Mouse (Mus musculus) hindbrain, embryonic 14.5 days (tissue): ENCODE measurements around the gene Slc7a11. TPM values are rescaled to one million over a fixed set of nuclear protein-coding genes. Genes with fewer than 3 reads are reported as not detected.

Source experiments
- ATAC-seq: fragments of 200-750 bp; cut with Nextera tagmentation; 2 replicates; pipeline ENCODE4 v1.8.0; 2017; ENCODE audit warnings: moderate number of reproducible peaks, mild to moderate bottlenecking, moderate TSS enrichment, moderate library complexity; ENCODE audit not compliant: low FRiP score
- DNase-seq: peaks from one replicate; pipeline ENCODE4 v3.0.0-alpha.2; 2015; ENCODE audit warnings: low spot score
- H3K27ac ChIP-seq: fragments of 300-500 bp; sonication (generic); 2 replicates; pipeline ENCODE4 v1.5.1; 2014; ENCODE audit warnings: mild to moderate bottlenecking, moderate library complexity
- H3K27me3 ChIP-seq: fragments of 300-500 bp; sonication (generic); 2 replicates; pipeline ENCODE4 v1.6.1; 2014; ENCODE audit warnings: mild to moderate bottlenecking, low read length, mixed read lengths; ENCODE audit not compliant: control insufficient read depth, insufficient read depth
- H3K36me3 ChIP-seq: fragments of 300-500 bp; sonication (generic); replicated peaks from 2 replicates; pipeline ENCODE4 v1.6.1; 2014; ENCODE audit not compliant: control insufficient read depth, insufficient read depth
- H3K4me1 ChIP-seq: fragments of 300-500 bp; sonication (generic); replicated peaks from 2 replicates; pipeline ENCODE4 v1.6.1; 2014; ENCODE audit warnings: antibody characterized with exemption, low read length, mixed read lengths; ENCODE audit not compliant: control insufficient read depth, insufficient read depth
- H3K4me2 ChIP-seq: fragments of 300-500 bp; sonication (generic); replicated peaks from 2 replicates; pipeline ENCODE4 v1.6.1; 2014; ENCODE audit warnings: mild to moderate bottlenecking, moderate library complexity
- H3K4me3 ChIP-seq: fragments of 300-500 bp; sonication (generic); replicated peaks from 2 replicates; pipeline ENCODE4 v1.5.1; 2014; ENCODE audit warnings: mild to moderate bottlenecking, low read length
- H3K9ac ChIP-seq: fragments of 300-500 bp; sonication (generic); 2 replicates; pipeline ENCODE4 v1.6.1; 2014
- H3K9me3 ChIP-seq: fragments of 300-500 bp; sonication (generic); 2 replicates; pipeline ENCODE4 v1.6.1; 2016; ENCODE audit warnings: low read length; ENCODE audit not compliant: control insufficient read depth
- WGBS: fragments of 180-500 bp; shearing (Covaris S2); extraction: QIAGEN DNeasy Blood & Tissue Kit; methylation state at CpG from one replicate; pipeline ENCODE4 v1.1.7; 2014; 5-methylcytosine and 5-hydroxymethylcytosine counted together
- polyA plus RNA-seq: library from polyadenylated mRNA; unstranded; fragments of >200 nt; fragmentation: Nextera tagmentation; extraction: Ambion mirVana; gene quantifications from 2 replicates; pipeline ENCODE4 v1.2.1, GENCODE M21; 2014

Slc7a11 gene
- polyA plus RNA-seq, 1 experiment from 2014 or later: 6.3 TPM

DNA sequence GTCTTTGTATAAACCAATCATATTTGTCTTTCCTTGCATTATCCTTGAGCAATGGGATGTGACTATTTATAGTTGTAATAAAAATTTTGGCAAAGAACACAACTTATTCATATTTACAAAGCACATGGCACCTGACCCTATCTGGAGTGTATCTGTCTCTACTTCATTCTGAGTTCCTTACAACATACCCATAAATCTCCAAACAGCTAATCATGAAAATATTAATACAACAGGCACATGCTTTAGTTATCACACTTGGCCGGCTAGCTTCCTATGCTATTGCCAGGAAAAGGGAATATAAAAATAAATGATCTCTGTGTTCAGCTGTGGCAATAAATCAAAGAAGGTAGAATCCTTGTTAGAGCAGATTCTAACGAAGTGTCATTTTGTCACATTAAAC is 257.5 kb downstream of the Slc7a11 start:
- H3K4me1 ChIP-seq: no peaks in the 10 kb centered on the region
- H3K27ac ChIP-seq: no peak overlapping the region
- ATAC-seq: no peak
- no peaks in the 10 kb centered on the region for H3K27me3 ChIP-seq
- 87% methylated on average over 2 of the region's 2 CpGs for WGBS
- H3K4me3 ChIP-seq: no peak overlapping the region
- H3K9ac ChIP-seq: no peak overlapping the region
- H3K36me3 ChIP-seq: no peaks in the 10 kb centered on the region
- H3K9me3 ChIP-seq: no peaks in the 10 kb centered on the region
- no peak for DNase-seq
- H3K4me2 ChIP-seq: no peak overlapping the region

DNA sequence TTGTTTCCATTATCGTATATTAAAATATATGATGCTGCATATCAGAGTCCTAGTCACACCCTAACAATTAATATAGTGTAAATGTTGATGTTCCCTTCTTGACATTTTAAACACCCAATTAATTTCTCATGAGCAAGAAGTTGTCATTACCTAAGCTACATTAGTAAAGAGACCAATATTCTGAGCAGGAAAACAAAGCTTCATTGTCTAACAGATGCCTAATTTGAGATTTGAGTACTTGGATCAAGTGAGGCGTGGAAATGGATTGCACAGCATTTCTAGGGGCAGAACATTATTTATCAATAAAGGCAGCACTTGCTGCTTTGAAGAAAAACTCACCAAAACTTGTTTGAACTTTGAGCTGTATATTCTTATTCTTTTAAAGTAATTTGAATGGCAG is 282.7 kb downstream of the Slc7a11 start:
- no peaks in the 10 kb centered on the region for H3K36me3 ChIP-seq
- DNase-seq (no peak), ATAC-seq (no peak)
- 90% methylated on average over 2 of the region's 2 CpGs for WGBS
- H3K27me3 ChIP-seq: no peaks in the 10 kb centered on the region
- H3K9me3 ChIP-seq: no peaks in the 10 kb centered on the region
- no peaks in the 10 kb centered on the region for H3K4me1 ChIP-seq
- H3K27ac ChIP-seq: no peak overlapping the region
- H3K4me2 ChIP-seq: no peak overlapping the region
- no peak overlapping the region for H3K9ac ChIP-seq
- no peak overlapping the region for H3K4me3 ChIP-seq

DNA sequence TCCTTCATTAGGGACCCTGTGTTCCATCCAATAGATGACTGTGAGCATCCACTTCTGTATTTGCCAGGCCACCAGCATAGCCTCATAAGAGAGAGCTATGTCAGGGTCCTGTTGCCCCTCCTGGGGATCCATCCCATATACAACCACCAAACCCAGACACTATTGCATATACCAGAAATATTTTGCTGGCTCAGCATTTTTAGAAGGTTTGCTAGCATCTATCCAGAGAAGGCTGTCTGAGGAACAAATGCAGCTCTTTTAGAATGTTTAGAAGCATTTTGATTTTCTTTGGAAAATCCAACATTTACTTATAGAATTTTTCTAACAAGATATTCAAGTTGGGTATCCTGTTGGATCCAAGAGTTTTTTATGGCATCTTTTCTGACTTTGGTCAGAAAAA is 299.3 kb downstream of the Slc7a11 start:
- H3K9ac ChIP-seq: no peak overlapping the region
- no peaks in the 10 kb centered on the region for H3K27me3 ChIP-seq
- ATAC-seq (no peak), DNase-seq (peak; percentile 14)
- H3K27ac ChIP-seq: no peak overlapping the region
- H3K4me3 ChIP-seq: no peak overlapping the region
- H3K36me3 ChIP-seq: no peaks in the 10 kb centered on the region
- H3K9me3 ChIP-seq: no peaks in the 10 kb centered on the region
- H3K4me1 ChIP-seq: no peaks in the 10 kb centered on the region
- no peak overlapping the region for H3K4me2 ChIP-seq

DNA sequence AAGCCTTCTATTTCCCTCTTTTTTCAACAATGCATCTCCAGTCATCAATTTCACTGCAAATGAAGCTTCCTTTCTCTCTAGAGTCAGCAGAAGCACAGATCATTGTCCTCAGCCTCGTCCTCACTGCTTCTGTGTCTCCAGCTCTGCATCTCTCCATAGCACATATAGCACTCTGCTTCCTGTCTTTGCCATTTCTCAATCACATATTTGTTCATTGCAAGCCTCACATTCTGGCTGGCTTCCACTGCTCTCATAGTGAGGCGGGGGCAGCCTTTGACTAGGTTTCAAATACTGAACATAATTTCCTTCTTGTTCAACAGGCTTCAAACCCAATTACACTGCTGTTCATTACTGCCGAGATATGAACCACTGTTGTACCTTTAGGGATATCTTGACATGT is 305.1 kb downstream of the Slc7a11 start:
- DNase-seq (peak; percentile 6), ATAC-seq (no peak)
- Histone ChIP-seq H3K9ac (no peak overlapping the region), H3K4me2 (no peak overlapping the region), H3K36me3 (no peaks in the 10 kb centered on the region), H3K4me3 (no peak overlapping the region), H3K27ac (no peak overlapping the region), H3K4me1 (no peaks in the 10 kb centered on the region), H3K27me3 (no peaks in the 10 kb centered on the region), H3K9me3 (no peaks in the 10 kb centered on the region)
- WGBS: 80% methylated on average over 3 of the region's 3 CpGs

DNA sequence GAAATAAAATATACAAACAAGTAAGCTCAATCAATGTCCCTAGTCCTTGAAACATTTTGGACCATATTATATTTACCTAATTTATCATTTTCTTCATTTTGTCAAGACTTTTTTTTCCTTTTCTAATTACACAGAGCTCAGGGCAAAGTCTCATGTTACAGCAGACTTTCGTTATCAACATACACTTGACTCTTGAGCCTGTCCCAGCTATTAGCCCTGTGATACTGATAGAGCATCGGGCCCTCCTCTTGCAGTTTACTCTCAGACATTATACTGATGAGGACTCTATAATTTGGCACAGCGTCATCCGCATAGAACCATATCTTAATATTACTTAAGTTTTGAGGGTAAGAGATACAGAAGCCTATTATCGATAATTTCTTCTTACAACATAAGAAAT is 311.2 kb downstream of the Slc7a11 start:
- no peaks in the 10 kb centered on the region for H3K9me3 ChIP-seq
- no peak for DNase-seq
- no peaks in the 10 kb centered on the region for H3K27me3 ChIP-seq
- H3K27ac ChIP-seq: no peak overlapping the region
- ATAC-seq: no peak
- no peaks in the 10 kb centered on the region for H3K4me1 ChIP-seq
- no peak overlapping the region for H3K4me3 ChIP-seq
- no peak overlapping the region for H3K4me2 ChIP-seq
- H3K36me3 ChIP-seq: no peaks in the 10 kb centered on the region
- no peak overlapping the region for H3K9ac ChIP-seq
- WGBS: 94% methylated on average over 5 of the region's 5 CpGs

DNA sequence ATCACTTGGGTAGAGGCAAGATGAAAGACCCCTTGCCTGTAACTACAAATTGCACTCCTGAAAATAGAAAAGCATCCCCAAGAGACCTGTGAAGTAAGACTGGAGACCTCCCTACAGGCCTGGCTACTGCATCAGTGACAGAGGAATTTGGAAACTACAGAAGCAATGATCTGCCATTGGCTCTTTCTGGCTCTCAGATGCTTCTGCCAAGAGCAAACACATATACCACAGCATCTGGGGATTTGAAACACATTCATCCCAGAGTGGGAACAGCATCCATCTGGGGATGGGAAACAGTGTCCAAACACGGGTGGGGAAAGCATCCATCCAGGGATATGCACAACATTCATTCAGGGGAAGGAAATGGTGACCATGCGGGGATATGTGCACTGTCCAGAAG is 313.1 kb downstream of the Slc7a11 start:
- ATAC-seq (no peak), DNase-seq (no peak)
- 89% methylated on average over 2 of the region's 2 CpGs for WGBS
- Histone ChIP-seq H3K4me2 (no peak overlapping the region), H3K9ac (no peak overlapping the region), H3K4me1 (no peaks in the 10 kb centered on the region), H3K27ac (no peak overlapping the region), H3K36me3 (no peaks in the 10 kb centered on the region), H3K4me3 (no peak overlapping the region), H3K27me3 (no peaks in the 10 kb centered on the region), H3K9me3 (no peaks in the 10 kb centered on the region)

DNA sequence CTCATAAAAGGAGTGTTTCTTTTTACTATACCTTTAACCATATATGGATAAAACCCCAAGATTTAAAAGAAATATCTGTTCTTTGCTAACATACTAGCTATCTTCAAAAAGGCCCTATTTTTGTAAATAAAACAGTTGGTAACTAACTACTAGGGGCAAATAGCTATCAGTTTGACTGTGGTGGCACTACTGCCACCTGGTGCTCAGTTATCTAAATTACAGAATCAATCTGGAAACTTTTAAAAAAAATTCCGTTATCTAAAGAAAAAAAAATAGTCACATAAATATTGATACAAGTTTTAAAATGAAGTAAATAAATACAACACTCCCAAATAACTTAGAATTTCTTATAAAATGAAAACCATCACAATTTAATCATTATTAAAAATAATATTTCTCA is 322.4 kb downstream of the Slc7a11 start:
- 68% methylated on average over 1 of the region's 1 CpGs for WGBS
- DNase-seq: no peak
- no peak overlapping the region for H3K9ac ChIP-seq

DNA sequence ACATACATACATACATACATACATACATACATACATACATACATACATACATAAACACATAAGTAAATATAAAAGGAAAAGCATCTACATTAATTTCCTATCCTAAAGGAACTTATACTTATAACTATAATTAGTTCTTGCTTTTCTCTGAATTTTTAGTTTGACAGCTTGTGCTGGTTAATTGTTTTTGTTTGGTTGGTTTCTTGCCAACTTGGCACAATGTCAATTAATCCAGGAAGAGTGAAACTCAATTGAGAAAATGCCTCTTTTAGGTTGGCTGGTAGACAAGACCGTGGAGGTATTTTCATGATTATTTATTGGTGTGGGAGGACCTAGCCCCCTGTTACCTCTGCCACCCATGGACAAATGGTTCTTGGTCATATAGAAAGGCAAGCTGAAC is 327.1 kb downstream of the Slc7a11 start:
- Histone ChIP-seq H3K9me3 (no peaks in the 10 kb centered on the region; the same call in 1 of the 2 replicates), H3K4me2 (no peak overlapping the region), H3K27ac (no peak overlapping the region), H3K27me3 (no peaks in the 10 kb centered on the region), H3K4me1 (no peaks in the 10 kb centered on the region), H3K36me3 (no peaks in the 10 kb centered on the region), H3K4me3 (no peak overlapping the region), H3K9ac (no peak overlapping the region)
- WGBS: 67% methylated on average over 1 of the region's 1 CpGs
- ATAC-seq (no peak), DNase-seq (peak; percentile 53)

More for the DNA sequence above, 322.4 kb downstream of the Slc7a11 start:
- Histone ChIP-seq H3K4me2 (no peak overlapping the region), H3K36me3 (no peaks in the 10 kb centered on the region), H3K9me3 (no peaks in the 10 kb centered on the region), H3K4me3 (no peak overlapping the region), H3K4me1 (no peaks in the 10 kb centered on the region), H3K27me3 (no peaks in the 10 kb centered on the region), H3K27ac (no peak overlapping the region)
- ATAC-seq: no peak

DNA sequence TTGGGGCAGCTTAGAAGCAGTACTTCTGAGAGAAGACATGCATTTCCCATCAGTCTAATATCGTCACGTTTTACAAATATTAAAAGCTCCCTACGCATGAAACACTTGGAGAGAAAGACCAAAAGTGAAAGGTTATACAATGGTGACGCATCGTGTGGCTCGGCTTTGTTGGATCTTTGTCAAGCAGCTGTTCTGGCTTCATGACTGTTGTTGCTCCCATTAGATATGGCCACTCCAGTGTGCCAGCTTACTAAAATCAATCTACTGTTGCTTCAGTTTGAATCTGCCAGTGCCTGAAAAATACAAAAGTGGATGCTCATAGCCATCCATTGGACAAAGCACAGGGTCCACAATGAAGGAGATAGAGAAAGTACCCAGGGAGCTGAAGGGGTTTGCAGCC is 337.9 kb downstream of the Slc7a11 start:
- WGBS: 94% methylated on average over 6 of the region's 6 CpGs
- H3K4me3 ChIP-seq: no peak overlapping the region
- H3K9me3 ChIP-seq: no peaks in the 10 kb centered on the region
- no peak overlapping the region for H3K27ac ChIP-seq
- no peak overlapping the region for H3K4me2 ChIP-seq
- DNase-seq (no peak), ATAC-seq (no peak)
- no peaks in the 10 kb centered on the region for H3K36me3 ChIP-seq
- no peaks in the 10 kb centered on the region for H3K4me1 ChIP-seq
- no peak overlapping the region for H3K9ac ChIP-seq
- H3K27me3 ChIP-seq: no peaks in the 10 kb centered on the region

DNA sequence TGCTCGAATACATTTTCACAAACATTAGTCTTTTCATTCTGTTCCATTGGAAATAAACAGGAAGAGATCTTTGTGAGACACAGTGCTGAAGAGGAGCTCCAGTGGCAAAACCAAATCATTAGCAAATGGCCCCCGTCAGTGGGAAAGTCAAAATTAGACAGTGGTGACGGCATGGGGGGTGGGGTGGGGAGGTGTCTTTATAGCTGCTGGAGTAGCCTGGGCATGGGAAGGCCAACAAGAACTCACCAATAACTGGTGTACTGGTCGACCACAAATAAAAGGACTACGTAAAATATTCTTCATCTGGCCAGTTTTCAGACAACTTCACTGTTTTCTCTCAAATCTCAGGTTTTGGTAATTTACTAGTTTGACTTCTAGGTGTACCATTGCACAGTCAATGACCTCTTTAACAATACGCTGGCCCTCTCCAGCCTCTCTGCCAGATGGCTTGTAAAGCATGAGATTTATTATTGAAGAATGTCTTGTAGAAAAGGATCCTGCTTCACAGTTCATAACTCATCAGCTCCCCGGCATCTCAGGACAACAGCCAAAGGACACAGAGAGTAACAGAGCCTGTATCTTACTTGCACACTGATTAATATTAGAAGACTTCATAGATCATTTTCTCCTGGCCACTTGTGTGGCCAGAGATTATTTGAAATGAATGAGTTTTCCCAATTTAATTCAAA is 348.9 kb downstream of the Slc7a11 start:
- DNase-seq (no peak), ATAC-seq (no peak)
- Histone ChIP-seq H3K27me3 (no peaks in the 10 kb centered on the region), H3K4me2 (no peak overlapping the region), H3K4me3 (no peak overlapping the region), H3K4me1 (no peaks in the 10 kb centered on the region), H3K9me3 (no peaks in the 10 kb centered on the region), H3K9ac (no peak overlapping the region), H3K36me3 (no peaks in the 10 kb centered on the region), H3K27ac (no peak overlapping the region)
- 88% methylated on average over 7 of the region's 7 CpGs for WGBS
